In genomic region chr14:34661621-34662477, GRCm38 (mm10) we compare ENCODE assay signal across 8 mouse cellular contexts. TPM values are rescaled to one million over a fixed set of nuclear protein-coding genes. Genes with fewer than 3 reads are reported as not detected.
A peak's percentile ranks its signal among the peaks of the same experiment; 100 is the strongest.
DNase-seq lines count a peak whose midpoint lies in the region; ATAC-seq and TF ChIP-seq lines count a peak whose summit lies in the region.

No protein-coding gene starts in this region.

- peak overlapping the region; percentile 99 for H3K27ac ChIP-seq in liver, embryonic 14.5 days

- no peaks in the 10 kb centered on the region for H3K36me3 ChIP-seq in liver, embryonic 14.5 days (replicated peaks; ENCODE audit: control insufficient read depth, insufficient read depth, low read depth)

- under 1% methylated on average over 39 of the region's 39 CpGs for WGBS in liver, embryonic 14.5 days (ENCODE audit: insufficient replicate concordance)

- peak overlapping the region; percentile 82 to 85 for H3K4me3 ChIP-seq in liver, embryonic 14.5 days (ENCODE audit: insufficient read depth in 1 of 2, low read depth in 2 of 2, low read length in 2 of 2)

- H3K9me3 ChIP-seq in liver, embryonic 14.5 days (ENCODE audit: control insufficient read depth, low read length), result no peaks in the 10 kb centered on the region; the same call in 1 of the 2 replicates

- no peak for TF ChIP-seq CTCF in liver, embryonic 14.5 days (IDR thresholded peaks at IDR 0.05; ENCODE audit: low read depth)

- ATAC-seq in liver, embryonic 14.5 days (ENCODE audit: insufficient read depth), result peak; percentile 80

- DNase-seq in urinary bladder, adult 18-20 months (ENCODE audit: low spot score in 2 of 2), result peak; percentile 31 to 57
- DNase-seq in urinary bladder, postnatal 10 days (ENCODE audit: low spot score), result no peak
- peak; percentile 65 to 76 for DNase-seq in cerebellum, postnatal 25 days
- peak; percentile 34 for DNase-seq in gastrocnemius, postnatal 10 days
- peak; percentile 63 for DNase-seq in induced T-regulatory cell, adult 2 months (ENCODE audit: low read depth)
- DNase-seq in liver, embryonic 14.5 days (ENCODE audit: low read depth in 3 of 3, low spot score in 3 of 3), result peak; percentile 75 to 84 (median 77)
- peak; percentile 67 for DNase-seq in neural tube, embryonic 10.5 days (ENCODE audit: extremely low spot score, low spot score)
- DNase-seq in thymus, postnatal 10 days (ENCODE audit: low spot score in 2 of 2), result peak; percentile 76 to 80

- no peaks in the 10 kb centered on the region for H3K27me3 ChIP-seq in liver, embryonic 14.5 days (ENCODE audit: control insufficient read depth, insufficient read depth, low read length)

- peak overlapping the region; percentile 95 for H3K4me2 ChIP-seq in liver, embryonic 14.5 days (ENCODE audit: low read depth)

- TF ChIP-seq EP300 in liver, embryonic 14.5 days (IDR thresholded peaks at IDR 0.05; ENCODE audit: low read depth), result peak; percentile 50

- H3K9ac ChIP-seq in liver, embryonic 14.5 days (replicated peaks), result peak overlapping the region; percentile 96

- peaks cover 26 to 33% of the 10 kb centered on the region in 2 experiments for H3K4me1 ChIP-seq in liver, embryonic 14.5 days (replicated peaks; ENCODE audit: control insufficient read depth in 2 of 2, insufficient read depth in 2 of 2, low read length in 1 of 2)

RNA-seq across cellular contexts. Expression of gene Wapl, which starts 11.9 kb away (rescaled TPM):
- 10 to 100 TPM; 45.7 to 48.3 TPM for total RNA-seq in gastrocnemius, postnatal 10 days (2021)
- polyA plus RNA-seq in liver, embryonic 14.5 days (2012; rRNA removed), result 12.1 and 25.2 TPM in 2 replicates
- 25.0 and 28.1 TPM in 2 replicates for polyA plus RNA-seq in liver, embryonic 14.5 days (2014; fragmentation: Nextera tagmentation; extraction: Ambion mirVana)
